Mouse (Mus musculus) MN1 (cell line): Measurements from ENCODE around the gene Pusl1.

Source experiments
- DNase-seq: peaks from one replicate; pipeline ENCODE4 v3.0.0-alpha.2; 2016; ENCODE audit warnings: low spot score

Pusl1 gene

GRCm38 (mm10) chr4:155841651-155842270 lies 49.8 kb downstream of the Pusl1 start:
- no peak for DNase-seq

- DNase-seq, result peak; percentile 59
Observed at GRCm38 (mm10) chr4:155841003-155841454, 50.6 kb downstream of the Pusl1 start.

GRCm38 (mm10) chr4:155840076-155841002 lies 51.2 kb downstream of the Pusl1 start:
- no peak for DNase-seq

- DNase-seq, result peak; percentile 94
Observed at GRCm38 (mm10) chr4:155839483-155839910, 52.1 kb downstream of the Pusl1 start, which contains the start of gene Mxra8. TSS of gene Mxra8 (plus strand) at chr4:155839680.

- peak; percentile 32 for DNase-seq
Observed at GRCm38 (mm10) chr4:155838187-155839153, 53.1 kb downstream of the Pusl1 start.
